Mouse (Mus musculus) midbrain, embryonic 12.5 days (tissue): ENCODE results near the gene Tmem63b. TPM values are rescaled to one million over a fixed set of nuclear protein-coding genes. Genes with fewer than 3 reads are reported as not detected.
A peak's percentile ranks its signal among the peaks of the same experiment; 100 is the strongest.
"Not testable (repeated sequence)": the region's sequence is repeated elsewhere in the genome, so short reads cannot be mapped to it uniquely, and the experiment has no call there.

Experiments
- ATAC-seq: fragments of 200-750 bp; cut with Nextera tagmentation; 2 replicates; pipeline ENCODE4 v1.8.0; 2017; ENCODE audit warnings: low read depth, moderate TSS enrichment, moderate library complexity; ENCODE audit not compliant: low FRiP score
- H3K27ac ChIP-seq: fragments of 300-500 bp; sonication (generic); replicated peaks from 2 replicates; pipeline ENCODE4 v1.5.1; 2016; ENCODE audit warnings: mild to moderate bottlenecking
- H3K27me3 ChIP-seq: fragments of 300-500 bp; sonication (generic); 2 replicates; pipeline ENCODE4 v1.6.1; 2016; ENCODE audit warnings: mild to moderate bottlenecking
- H3K36me3 ChIP-seq: fragments of 300-500 bp; sonication (generic); 2 replicates; pipeline ENCODE4 v1.6.1; 2016
- H3K4me1 ChIP-seq: fragments of 300-500 bp; sonication (generic); 2 replicates; pipeline ENCODE4 v1.6.1; 2016
- H3K4me2 ChIP-seq: fragments of 300-500 bp; sonication (generic); replicated peaks from 2 replicates; pipeline ENCODE4 v1.6.1; 2016; ENCODE audit warnings: mild to moderate bottlenecking, moderate library complexity
- H3K4me3 ChIP-seq: fragments of 300-500 bp; sonication (generic); 2 replicates; pipeline ENCODE4 v1.5.1; 2016; ENCODE audit warnings: mild to moderate bottlenecking
- H3K9ac ChIP-seq: fragments of 300-500 bp; sonication (generic); replicated peaks from 2 replicates; pipeline ENCODE4 v1.6.1; 2016; ENCODE audit warnings: mild to moderate bottlenecking, moderate library complexity
- H3K9me3 ChIP-seq: fragments of 300-500 bp; sonication (generic); 2 replicates; pipeline ENCODE4 v1.6.1; 2016; ENCODE audit warnings: mild to moderate bottlenecking
- WGBS: fragments of 180-500 bp; shearing (Covaris S2); methylation state at CpG from one replicate; pipeline ENCODE4 v1.1.7; 2016; 5-methylcytosine and 5-hydroxymethylcytosine counted together
- polyA plus RNA-seq: library from polyadenylated mRNA; unstranded; fragments of >200 nt; fragmentation: Nextera tagmentation; extraction: Ambion mirVana; gene quantifications from 2 replicates; pipeline ENCODE4 v1.2.1, GENCODE M21; 2016

Gene Tmem63b
- polyA plus RNA-seq, 1 experiment from 2014 or later: 97.9 TPM

DNA sequence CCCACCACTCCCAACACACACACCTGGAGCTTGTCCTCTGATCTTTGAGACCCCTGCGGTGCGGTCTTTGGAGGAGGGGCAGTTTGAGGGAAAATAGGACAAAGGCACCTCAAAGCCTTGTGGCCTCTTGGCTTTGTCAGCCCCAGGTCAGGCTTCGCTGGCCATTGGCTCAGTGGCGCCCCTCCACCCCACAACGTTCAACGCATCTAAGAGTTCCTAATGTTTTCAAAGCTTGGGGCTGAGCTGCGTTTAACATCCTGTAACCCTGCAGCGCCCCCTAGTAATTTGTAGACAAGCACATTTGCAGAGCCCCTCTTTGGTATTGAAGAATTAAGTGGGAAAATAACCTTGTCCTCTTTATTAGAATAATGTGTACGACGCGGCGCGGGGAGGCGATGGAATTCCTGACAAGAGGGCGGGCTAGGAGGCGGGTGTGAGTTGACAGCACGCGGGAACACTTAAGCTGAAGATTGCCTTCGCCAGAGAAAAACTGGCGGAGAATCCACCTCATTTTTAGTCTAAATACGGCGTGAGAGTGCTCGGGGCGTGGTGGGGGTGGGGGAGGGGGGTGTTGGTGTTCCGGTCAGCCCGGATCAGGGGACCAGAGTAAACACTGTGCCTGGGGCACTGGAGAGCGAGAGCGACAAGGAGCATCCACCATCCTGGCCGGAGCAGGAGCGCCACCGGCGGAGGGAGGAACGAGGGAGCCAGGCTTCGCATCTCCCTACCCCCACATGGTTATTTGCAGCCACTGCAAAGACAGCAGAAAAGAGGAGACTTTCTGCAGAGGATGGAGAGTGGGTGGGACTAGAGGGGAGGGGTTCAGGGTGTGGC lies 56.6 kb downstream of the Tmem63b start:
- Histone ChIP-seq H3K27ac (peak overlapping the region; percentile 44), H3K27me3 (0 out of 2 replicates have a peak, but pooled peaks cover 12% of the 10 kb centered on the region), H3K9me3 (no peaks in the 10 kb centered on the region), H3K9ac (peak overlapping the region; percentile 54), H3K4me2 (peak overlapping the region; percentile 69), H3K4me1 (peaks cover 16% of the 10 kb centered on the region), H3K36me3 (no peaks in the 10 kb centered on the region), H3K4me3 (peak overlapping the region; percentile 45)
- ATAC-seq: peak; percentile 83
- under 1% methylated on average over 34 of the region's 34 CpGs for WGBS

DNA sequence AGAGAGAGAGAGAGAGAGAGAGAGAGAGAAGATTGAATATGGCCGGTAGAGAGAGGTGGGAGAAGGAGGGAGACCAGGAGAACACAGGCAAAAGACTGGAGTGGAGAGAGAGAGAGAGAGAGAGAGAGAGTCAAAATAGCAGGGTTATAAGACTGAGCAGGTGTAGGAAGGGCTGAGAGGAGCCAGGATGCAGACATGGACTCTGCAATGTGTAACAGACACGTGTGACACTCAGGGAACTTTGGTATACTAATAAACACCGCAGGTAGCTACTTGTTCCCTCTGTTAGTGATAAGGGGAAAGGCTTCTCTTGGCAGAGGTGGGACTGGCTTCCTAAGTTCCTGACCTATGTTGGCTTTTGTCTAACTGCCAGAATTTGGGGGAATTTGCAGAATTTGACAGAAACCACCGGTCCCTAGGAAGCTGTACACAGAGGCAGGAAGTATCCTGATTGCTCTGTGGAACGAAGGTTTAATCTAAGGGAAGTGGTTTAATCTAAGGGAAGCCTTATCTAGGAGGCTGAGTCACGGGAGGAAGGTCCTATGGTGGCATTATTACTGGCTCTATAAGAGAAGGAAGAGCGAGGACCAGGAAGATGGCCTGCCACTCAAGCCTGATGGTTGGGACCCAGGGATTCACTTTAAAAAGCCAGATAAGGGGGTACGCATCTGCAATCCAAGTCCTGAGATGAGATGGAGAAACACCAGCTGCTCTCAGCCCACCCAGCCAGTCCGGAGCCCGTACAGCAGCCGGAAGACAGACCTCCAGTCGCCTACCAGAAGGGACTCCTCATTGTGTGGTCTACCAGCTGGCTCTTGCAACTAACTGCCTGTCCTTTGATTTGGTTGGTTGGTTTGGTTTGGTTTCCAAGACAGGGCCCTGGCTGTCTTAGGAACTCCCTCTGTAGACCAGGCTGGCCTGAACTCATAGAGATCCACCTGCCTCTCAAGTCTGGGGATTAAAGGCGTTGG lies 57.5 kb downstream of the Tmem63b start:
- H3K9me3 ChIP-seq: no peaks in the 10 kb centered on the region
- 0 out of 2 replicates have a peak overlapping the region, but pooled peaks have one; percentile 45 for H3K4me3 ChIP-seq
- no peak overlapping the region for H3K27ac ChIP-seq
- no peaks in the 10 kb centered on the region for H3K36me3 ChIP-seq
- ATAC-seq: peak; percentile 20; the same call in 1 of the 2 replicates
- H3K4me1 ChIP-seq: peaks cover 16% of the 10 kb centered on the region
- H3K9ac ChIP-seq: 0 out of 2 replicates have a peak overlapping the region, but pooled peaks have one; percentile 54
- 74% methylated on average over 13 of the region's 13 CpGs for WGBS
- H3K27me3 ChIP-seq: 0 out of 2 replicates have a peak, but pooled peaks cover 12% of the 10 kb centered on the region
- peak overlapping the region; percentile 69 for H3K4me2 ChIP-seq

DNA sequence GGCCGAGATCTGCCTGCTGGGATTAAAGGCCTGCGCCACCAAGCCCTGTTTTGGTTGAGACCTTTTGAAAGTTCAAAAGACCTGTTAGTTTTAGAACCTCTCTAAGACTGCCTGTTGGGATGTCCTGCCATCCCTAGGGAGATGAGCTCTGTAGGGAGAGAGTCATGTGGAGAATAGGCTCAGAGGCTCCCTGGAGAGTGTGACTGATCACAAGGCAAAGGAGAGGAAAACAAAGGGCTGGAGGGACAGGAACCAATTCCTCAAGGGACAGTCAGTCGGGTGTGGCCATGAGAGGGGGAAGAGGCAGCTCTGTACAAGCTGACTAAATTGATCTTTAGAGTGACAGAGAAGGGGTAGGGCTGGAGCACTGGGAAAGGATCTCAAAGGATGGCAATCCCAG lies 58.5 kb downstream of the Tmem63b start:
- Histone ChIP-seq H3K9ac (no peak overlapping the region), H3K36me3 (no peaks in the 10 kb centered on the region), H3K9me3 (no peaks in the 10 kb centered on the region), H3K27me3 (0 out of 2 replicates have a peak, but pooled peaks cover 12% of the 10 kb centered on the region), H3K4me1 (peaks cover 16% of the 10 kb centered on the region), H3K27ac (no peak overlapping the region), H3K4me2 (no peak overlapping the region), H3K4me3 (no peak overlapping the region)
- ATAC-seq: no peak
- WGBS: 18% methylated on average over 3 of the region's 3 CpGs

DNA sequence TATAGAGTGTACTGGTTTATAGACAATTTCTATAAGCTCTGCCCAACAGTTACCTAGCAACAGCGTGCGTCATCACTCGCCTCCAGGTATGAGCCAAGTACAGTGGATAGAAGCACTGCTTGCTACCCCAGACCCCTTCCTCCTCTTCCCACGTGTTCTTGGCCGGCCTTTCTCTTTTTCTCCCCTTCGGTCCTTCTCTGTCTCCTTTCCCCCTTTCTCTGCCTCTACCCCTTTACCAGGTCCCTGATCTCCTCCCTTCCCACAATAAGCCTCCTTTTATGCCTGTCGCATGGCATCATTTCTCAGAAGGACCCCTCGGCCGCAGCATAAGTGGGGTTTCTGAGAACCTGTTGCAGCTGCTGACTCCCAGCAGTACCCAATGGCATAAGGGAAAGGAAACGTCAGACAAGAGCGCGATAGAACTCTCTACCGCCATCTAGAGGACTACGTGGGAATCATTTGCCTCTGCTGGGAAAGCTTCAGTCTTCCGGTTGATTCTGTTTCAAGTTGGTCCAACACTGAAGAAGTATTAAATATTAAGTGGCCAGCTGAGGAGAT lies 60.0 kb downstream of the Tmem63b start:
- H3K27me3 ChIP-seq: 0 out of 2 replicates have a peak, but pooled peaks cover 7% of the 10 kb centered on the region
- no peak overlapping the region for H3K9ac ChIP-seq
- WGBS: 23% methylated on average over 15 of the region's 15 CpGs
- H3K27ac ChIP-seq: no peak overlapping the region
- no peak overlapping the region for H3K4me3 ChIP-seq
- H3K4me1 ChIP-seq: peaks cover 16% of the 10 kb centered on the region
- H3K9me3 ChIP-seq: no peaks in the 10 kb centered on the region
- no peak for ATAC-seq
- H3K4me2 ChIP-seq: peak overlapping the region; percentile 38
- no peaks in the 10 kb centered on the region for H3K36me3 ChIP-seq

DNA sequence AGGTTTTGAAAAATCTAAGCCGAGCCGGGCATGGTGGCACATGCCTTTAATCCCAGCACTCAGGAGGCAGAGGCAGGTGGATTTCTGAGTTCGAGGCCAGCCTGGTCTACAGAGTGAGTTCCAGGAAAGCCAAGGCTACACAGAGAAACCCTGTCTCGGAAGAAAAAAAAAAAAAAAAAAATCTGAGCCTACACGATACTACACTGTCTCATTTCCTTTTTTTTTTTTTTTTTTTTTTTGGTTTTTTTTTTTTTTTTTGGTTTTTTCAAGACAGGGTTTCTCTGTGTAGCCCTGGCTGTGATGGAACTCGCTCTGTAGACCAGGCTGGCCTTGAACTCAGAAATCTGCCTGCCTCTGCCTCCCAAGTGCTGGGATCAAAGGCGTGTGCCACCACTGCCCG lies 63.3 kb downstream of the Tmem63b start:
- 91% methylated on average over 8 of the region's 8 CpGs for whole genome bisulfite sequencing
- H3K4me3 ChIP-seq, H3K36me3 ChIP-seq, ATAC-seq, H3K27me3 ChIP-seq, H3K27ac ChIP-seq, H3K4me2 ChIP-seq, H3K9ac ChIP-seq, H3K9me3 ChIP-seq: not testable (repeated sequence)
- peaks cover 13% of the 10 kb centered on the region for H3K4me1 ChIP-seq

GRCm38 (mm10) chr17:45619386-45620256 lies 67.1 kb downstream of the Tmem63b start:
- ATAC-seq: no peak

GRCm38 (mm10) chr17:45618941-45619385 lies 67.7 kb downstream of the Tmem63b start:
- Histone ChIP-seq H3K9me3 (no peaks in the 10 kb centered on the region), H3K4me3 (0 out of 2 replicates have a peak overlapping the region, but pooled peaks have one; percentile 10), H3K36me3 (no peaks in the 10 kb centered on the region), H3K4me2 (peak overlapping the region; percentile 36), H3K4me1 (peaks cover 8% of the 10 kb centered on the region), H3K9ac (peak overlapping the region; percentile 39; the same call in 1 of the 2 replicates), H3K27ac (no peak overlapping the region), H3K27me3 (no peaks in the 10 kb centered on the region)
- no peak for ATAC-seq
- 13% methylated on average over 8 of the region's 8 CpGs for WGBS

More at GRCm38 (mm10) chr17:45619386-45620256, 67.1 kb downstream of the Tmem63b start:
- Histone ChIP-seq H3K27ac (no peak overlapping the region), H3K4me1 (peaks cover 8% of the 10 kb centered on the region), H3K9ac (peak overlapping the region; percentile 39; the same call in 1 of the 2 replicates), H3K36me3 (no peaks in the 10 kb centered on the region), H3K9me3 (no peaks in the 10 kb centered on the region), H3K27me3 (no peaks in the 10 kb centered on the region), H3K4me3 (0 out of 2 replicates have a peak overlapping the region, but pooled peaks have one; percentile 10), H3K4me2 (peak overlapping the region; percentile 36)
- WGBS: 31% methylated on average over 20 of the region's 20 CpGs

DNA sequence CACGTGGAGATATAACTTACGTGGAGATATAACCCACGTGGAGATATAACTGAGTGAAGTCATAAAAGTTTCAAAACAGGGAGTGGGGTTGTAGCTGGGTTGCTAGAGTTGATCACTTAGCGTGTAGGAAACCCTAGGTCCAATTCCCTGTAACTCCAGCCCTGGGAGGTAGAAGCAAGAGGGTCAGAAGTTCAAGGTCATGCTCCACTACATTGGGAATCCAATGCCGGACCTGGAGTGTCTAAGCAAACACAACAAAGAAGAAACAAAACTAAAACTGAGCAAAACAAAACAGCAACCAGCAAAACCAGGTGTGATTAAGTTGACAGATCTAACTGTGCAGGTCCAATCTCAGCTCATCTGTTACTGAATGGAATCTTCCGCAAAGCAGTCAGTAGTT lies 69.0 kb downstream of the Tmem63b start:
- H3K27ac ChIP-seq: no peak overlapping the region
- H3K4me1 ChIP-seq: peaks cover 8% of the 10 kb centered on the region
- WGBS: 86% methylated on average over 6 of the region's 6 CpGs

DNA sequence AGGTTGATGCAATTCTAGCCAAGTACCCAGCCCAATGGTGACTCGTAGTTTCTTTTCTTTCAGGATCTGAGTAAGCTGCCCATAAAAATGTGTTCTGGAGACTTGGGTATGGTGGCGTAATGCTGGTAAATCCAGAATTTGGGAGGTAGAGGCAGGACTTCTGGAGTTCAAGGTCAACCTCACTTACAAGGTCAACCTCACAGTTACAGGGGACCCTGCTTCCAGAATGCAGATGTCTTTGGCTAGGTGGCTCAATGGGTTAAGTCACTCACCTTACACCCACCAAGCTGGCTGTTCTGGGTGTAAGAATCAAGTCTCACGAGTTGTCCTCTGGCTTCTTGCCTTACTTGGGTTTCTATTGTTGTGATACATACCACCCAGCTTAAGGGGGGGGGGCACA lies 70.0 kb downstream of the Tmem63b start:
- ATAC-seq: no peak
- WGBS: 94% methylated on average over 3 of the region's 3 CpGs
- H3K4me3 ChIP-seq: no peak overlapping the region
- peaks cover 8% of the 10 kb centered on the region for H3K4me1 ChIP-seq
- H3K4me2 ChIP-seq: no peak overlapping the region
- H3K36me3 ChIP-seq: no peaks in the 10 kb centered on the region
- H3K9ac ChIP-seq: no peak overlapping the region
- H3K27me3 ChIP-seq: no peaks in the 10 kb centered on the region
- H3K27ac ChIP-seq: no peak overlapping the region
- H3K9me3 ChIP-seq: no peaks in the 10 kb centered on the region

More for the DNA sequence above, 69.0 kb downstream of the Tmem63b start:
- Histone ChIP-seq H3K9me3 (no peaks in the 10 kb centered on the region), H3K36me3 (no peaks in the 10 kb centered on the region), H3K4me2 (no peak overlapping the region), H3K9ac (no peak overlapping the region), H3K27me3 (no peaks in the 10 kb centered on the region), H3K4me3 (no peak overlapping the region)
- no peak for ATAC-seq

GRCm38 (mm10) chr17:45616046-45616650 lies 70.6 kb downstream of the Tmem63b start:
- no peaks in the 10 kb centered on the region for H3K9me3 ChIP-seq
- no peaks in the 10 kb centered on the region for H3K36me3 ChIP-seq
- no peaks in the 10 kb centered on the region for H3K27me3 ChIP-seq
- H3K4me1 ChIP-seq: peaks cover 8% of the 10 kb centered on the region
- H3K27ac ChIP-seq: no peak overlapping the region
- no peak overlapping the region for H3K4me3 ChIP-seq
- WGBS: 67% methylated on average over 4 of the region's 4 CpGs
- H3K4me2 ChIP-seq: no peak overlapping the region
- ATAC-seq: no peak
- H3K9ac ChIP-seq: no peak overlapping the region
